Mouse (Mus musculus): ENCODE data around the gene Dock1.

DNA sequence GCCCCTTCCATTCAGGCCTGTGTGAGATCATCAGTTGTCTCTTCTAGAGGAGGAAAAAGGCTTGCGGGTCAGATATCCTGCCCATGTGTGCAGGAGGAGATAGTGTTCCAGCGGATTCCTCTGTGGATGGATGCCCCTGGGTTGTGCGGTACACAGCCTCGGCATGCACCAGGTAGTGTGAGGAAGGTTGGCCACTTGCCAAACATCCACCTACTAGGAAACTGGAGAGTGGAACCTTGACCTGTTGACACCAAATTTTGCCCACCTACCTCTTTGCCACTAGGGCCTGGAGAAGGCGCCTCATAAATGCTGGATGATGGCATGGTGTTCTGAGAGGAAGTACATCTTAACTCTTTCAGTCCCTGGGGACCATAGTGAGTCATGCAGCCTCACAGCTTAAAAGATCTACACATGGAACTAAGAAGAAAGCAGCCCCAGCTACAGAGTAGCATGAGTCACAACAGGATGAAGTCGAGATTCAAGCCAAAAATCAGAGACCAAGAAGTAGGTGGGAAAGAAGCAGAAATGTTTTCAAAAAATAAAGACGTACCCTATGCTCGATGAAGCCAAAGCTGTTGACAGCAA, 20.1 kb upstream of the Dock1 start:
- no peak for TF ChIP-seq POLR2A (IDR thresholded peaks at IDR 0.05; ENCODE audit: low read depth, low read length)
- no peak for TF ChIP-seq CTCF (IDR thresholded peaks at IDR 0.05; ENCODE audit: borderline replicate concordance, insufficient read depth, low read length)

Data from embryonic fibroblast, embryonic 13.5 days (primary cell).